Mouse (Mus musculus) central nervous system, embryonic 14 days (tissue): Measurements from ENCODE around the gene Ppp3r2. TPM values are rescaled to one million over a fixed set of nuclear protein-coding genes. Genes with fewer than 3 reads are reported as not detected.

Experiments used
- polyA plus RNA-seq: library from polyadenylated mRNA; depleted of rRNA; stranded (reverse); fragments of >200 nt; gene quantifications from 2 replicates; pipeline ENCODE4 v1.2.3, GENCODE M21; 2012; rRNA removed

Ppp3r2 gene
- polyA plus RNA-seq: 0.16 and 0.24 TPM in 2 replicates

GRCm38 (mm10) chr4:49681812-49682211 is at the start of gene Ppp3r2:
Ppp3r2 (minus strand) TSS chr4:49682024.

GRCm38 (mm10) chr4:49631319-49632138 is 50.3 kb downstream of the Ppp3r2 start, which contains the start of gene Rnf20:
Rnf20 (plus strand) TSS chr4:49632006.

Other genes starting within 250 kb of the Ppp3r2 start
- 0.04 and 0.10 TPM in 2 replicates for gene Acnat1, start 208.1 kb downstream of the Ppp3r2 start, polyA plus RNA-seq
- 0.12 and 0.21 TPM in 2 replicates for gene Baat, start 175.5 kb downstream of the Ppp3r2 start, polyA plus RNA-seq
- 36.9 and 37.6 TPM in 2 replicates for gene Mrpl50, start 160.9 kb downstream of the Ppp3r2 start, polyA plus RNA-seq
- gene Zfp189, start 160.8 kb downstream of the Ppp3r2 start, polyA plus RNA-seq: 7.7 and 7.8 TPM in 2 replicates
- 0.45 and 0.74 TPM in 2 replicates for gene Aldob, start 132.5 kb downstream of the Ppp3r2 start, polyA plus RNA-seq
- gene Tmem246, start 84.1 kb downstream of the Ppp3r2 start, polyA plus RNA-seq: 36.2 and 42.2 TPM in 2 replicates
- gene Rnf20, start 50.0 kb downstream of the Ppp3r2 start, polyA plus RNA-seq: 62.9 and 64.8 TPM in 2 replicates
- gene Grin3a, start 163.7 kb upstream of the Ppp3r2 start, polyA plus RNA-seq: 7.6 and 9.0 TPM in 2 replicates